Mouse (Mus musculus): ENCODE results near the gene Gm45753.
A peak's percentile ranks its signal among the peaks of the same experiment; 100 is the strongest.

The Gm45753 gene

GRCm38 (mm10) chr8:45274317-45274716 lies 33.9 kb downstream of the Gm45753 start:
- DNase-seq (ENCODE audit: low read depth, low spot score), result no peak

GRCm38 (mm10) chr8:45269056-45269455 lies 39.2 kb downstream of the Gm45753 start:
- DNase-seq (ENCODE audit: low read depth, low spot score), result no peak

GRCm38 (mm10) chr8:45268485-45268884 lies 39.8 kb downstream of the Gm45753 start:
- no peak for DNase-seq (ENCODE audit: low read depth, low spot score)

GRCm38 (mm10) chr8:45267611-45268391 lies 40.5 kb downstream of the Gm45753 start:
- DNase-seq (ENCODE audit: low read depth, low spot score), result peak; percentile 0

DNA sequence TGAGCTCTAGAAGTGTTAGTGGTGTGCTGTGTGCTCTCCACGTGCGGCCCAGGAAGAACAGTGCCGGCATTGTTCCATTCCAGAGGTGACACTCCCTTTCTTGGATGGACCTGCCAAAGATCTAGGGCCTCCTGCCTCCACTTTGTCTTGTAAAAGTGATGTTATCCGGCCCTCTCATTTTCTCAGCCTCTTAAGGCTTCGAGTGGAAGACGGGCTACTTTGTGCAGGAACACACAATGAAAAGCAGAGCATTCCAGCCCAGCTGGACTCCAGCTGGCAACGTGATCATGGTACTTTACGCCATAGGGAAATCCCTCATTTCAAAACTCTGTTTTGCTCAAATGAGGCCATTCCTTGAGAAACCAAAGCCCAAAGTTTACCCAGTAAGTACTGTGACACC lies 41.3 kb downstream of the Gm45753 start:
- DNase-seq (ENCODE audit: low read depth, low spot score), result no peak

GRCm38 (mm10) chr8:45264918-45265317 lies 43.3 kb downstream of the Gm45753 start:
- DNase-seq (ENCODE audit: low read depth, low spot score), result no peak

DNA sequence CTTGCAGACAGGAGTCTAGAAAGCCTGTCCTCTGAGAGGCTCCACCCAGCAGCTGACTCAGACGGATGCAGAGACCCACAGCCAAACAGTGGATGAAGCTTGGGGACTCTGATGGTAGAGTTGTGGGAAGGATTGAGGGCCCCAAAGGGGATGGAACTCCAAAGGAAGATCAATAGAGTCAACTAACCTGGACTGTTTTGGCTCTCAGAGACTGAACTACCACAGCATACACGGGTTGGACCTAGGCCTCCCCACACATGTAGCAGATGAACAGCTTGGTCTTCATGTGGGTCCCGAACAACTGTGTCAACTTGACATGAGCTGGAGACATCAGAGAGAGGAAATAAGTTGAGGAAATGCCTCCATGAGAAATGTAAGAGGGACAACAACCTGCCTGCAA lies 45.4 kb downstream of the Gm45753 start:
- DNase-seq (ENCODE audit: low read depth, low spot score), result no peak

- no peak for DNase-seq (ENCODE audit: low read depth, low spot score)
These were observed 46.3 kb downstream of the Gm45753 start, which contains the start of gene F11 for GRCm38 (mm10) chr8:45261920-45262319. Gene F11, minus strand, starts transcription at chr8:45262031.

DNA sequence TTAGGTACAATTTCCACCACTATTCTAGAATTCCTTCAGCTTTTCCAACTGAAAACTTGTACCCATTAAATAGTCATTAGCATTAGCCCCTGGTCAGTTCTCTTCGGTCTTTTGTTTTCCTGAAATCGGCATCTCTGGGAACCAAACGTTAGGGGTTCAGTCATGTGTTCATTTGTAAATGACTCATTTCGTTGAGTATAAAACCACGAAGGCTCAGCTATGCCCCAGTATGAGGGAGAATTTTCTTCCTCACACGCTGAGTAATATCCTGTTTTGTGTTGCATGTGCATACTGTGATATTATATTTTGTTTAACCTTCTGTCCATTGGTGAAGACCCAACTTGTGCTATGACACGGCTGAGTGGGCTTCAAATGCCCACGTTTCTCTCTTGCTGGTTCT lies 49.8 kb downstream of the Gm45753 start:
- no peak for DNase-seq (ENCODE audit: low read depth, low spot score)

DNA sequence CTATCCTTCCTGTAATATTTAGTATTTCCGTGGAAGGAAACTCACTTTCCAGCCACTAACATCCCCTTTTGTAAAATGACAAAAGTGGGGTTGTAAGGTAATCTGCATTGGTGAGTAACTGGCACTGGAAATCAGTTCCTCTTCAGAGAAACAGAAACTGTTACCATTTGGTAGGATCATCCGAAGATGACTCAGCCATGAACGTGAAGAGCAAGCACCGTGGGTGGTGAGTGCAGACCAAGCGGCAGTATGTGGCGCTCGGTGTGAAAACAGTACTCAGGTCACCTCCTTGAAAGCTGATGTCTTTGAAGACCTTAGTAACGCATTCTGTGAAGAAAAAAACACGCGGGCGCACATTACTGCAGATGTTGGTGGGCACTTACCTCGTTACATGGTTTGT lies 53.2 kb downstream of the Gm45753 start:
- DNase-seq (ENCODE audit: low read depth, low spot score), result no peak

GRCm38 (mm10) chr8:45254194-45254842 lies 53.9 kb downstream of the Gm45753 start:
- DNase-seq (ENCODE audit: low read depth, low spot score), result no peak

DNA sequence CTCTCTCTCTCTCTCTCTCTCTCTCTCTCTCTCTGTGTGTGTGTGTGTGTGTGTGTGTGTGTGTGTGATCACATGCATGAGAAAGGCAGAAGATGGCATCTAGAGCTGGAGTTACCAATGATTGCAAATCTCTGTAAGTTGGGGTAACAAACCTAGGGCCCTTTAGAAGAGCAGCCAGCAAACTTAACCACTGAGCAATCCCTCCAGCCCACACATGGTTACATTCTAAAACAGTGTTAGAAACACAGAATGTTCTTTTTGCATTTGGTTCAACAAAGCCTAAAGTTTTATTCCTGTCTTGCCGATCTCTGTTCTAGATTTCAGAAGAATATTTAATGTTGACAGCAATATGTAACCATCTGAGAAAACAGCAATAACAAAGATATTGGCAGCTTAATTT lies 54.7 kb downstream of the Gm45753 start:
- no peak for DNase-seq (ENCODE audit: low read depth, low spot score)

DNA sequence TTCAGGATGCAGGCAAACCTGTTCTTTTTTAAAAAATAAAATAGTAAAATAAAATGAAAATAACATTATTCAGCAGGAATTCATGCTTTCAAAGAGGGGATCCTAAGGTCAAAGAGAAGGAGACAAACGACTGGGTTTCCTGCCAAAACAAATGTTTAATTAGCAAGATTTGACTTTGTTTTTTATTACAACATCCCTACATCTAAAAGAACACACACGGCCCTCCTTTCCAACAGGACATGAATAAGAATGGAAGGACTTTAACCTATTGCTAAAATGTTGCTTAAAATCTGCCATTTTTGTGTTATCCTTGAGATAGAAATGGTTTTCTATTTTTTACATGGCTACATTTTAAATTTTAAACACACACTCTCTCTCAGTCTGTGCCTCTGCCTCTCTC lies 55.2 kb downstream of the Gm45753 start:
- no peak for DNase-seq (ENCODE audit: low read depth, low spot score)

- DNase-seq (ENCODE audit: low read depth, low spot score), result no peak
These were observed 62.0 kb downstream of the Gm45753 start for GRCm38 (mm10) chr8:45246307-45246706.

DNA sequence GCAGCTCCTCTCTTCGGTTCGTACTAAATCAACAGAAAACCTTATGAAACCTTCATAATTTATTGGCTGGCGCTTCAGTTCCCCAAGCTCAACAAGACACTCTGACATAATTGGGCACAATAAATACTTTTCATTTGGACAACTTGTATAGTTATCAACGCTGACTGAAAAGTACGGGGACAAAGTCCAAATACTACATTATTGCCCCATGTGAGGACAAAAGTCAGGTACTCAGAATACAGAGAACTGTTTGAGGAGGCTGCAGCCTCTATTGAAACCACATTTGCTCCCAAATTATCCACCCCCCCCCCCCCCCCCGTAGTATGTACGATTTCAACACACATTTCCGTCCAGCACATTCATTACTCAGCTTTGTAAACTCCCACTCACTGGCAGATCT lies 68.9 kb downstream of the Gm45753 start:
- no peak for DNase-seq (ENCODE audit: low read depth, low spot score)

DNA sequence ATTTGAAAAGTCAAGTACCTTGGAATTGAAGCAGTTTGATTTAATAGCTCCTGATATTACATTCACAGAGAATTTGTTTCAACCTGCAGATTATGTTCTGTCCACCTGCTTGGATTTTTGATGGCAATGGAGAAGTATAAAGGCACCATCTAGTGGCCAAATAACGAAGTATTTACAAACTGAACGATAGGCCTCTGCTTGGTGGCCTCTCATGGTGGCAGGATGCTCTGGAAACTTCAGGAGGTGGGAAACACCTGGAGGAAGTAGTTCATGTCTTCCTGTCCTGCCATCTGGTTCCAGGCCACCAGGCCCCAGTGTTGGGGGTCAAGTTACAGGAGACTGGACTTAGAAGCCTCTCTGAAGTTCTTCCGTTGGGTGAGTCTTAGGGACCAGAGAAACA lies 70.0 kb downstream of the Gm45753 start:
- DNase-seq (ENCODE audit: low read depth, low spot score), result no peak

GRCm38 (mm10) chr8:45236164-45236912 lies 71.9 kb downstream of the Gm45753 start:
- peak; percentile 5 for DNase-seq (ENCODE audit: low read depth, low spot score)

DNA sequence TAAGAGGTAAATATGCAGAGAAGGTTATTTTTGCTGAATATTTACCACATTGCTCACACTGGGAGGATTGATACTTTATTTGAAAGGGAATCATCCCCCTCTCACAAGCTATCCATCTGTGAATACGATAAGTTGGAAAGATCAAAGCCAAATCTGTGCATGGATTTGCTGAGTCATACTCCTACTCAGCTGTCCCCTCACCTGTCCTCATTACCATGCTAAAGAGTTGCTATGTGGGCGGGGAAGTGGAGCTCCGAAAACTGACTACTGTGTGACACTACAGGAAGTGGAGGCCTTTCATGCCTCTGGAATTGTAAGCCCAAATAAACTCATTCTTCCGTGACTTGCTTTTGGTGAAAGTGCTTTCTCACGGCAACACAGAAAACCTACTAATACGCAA lies 73.0 kb downstream of the Gm45753 start:
- DNase-seq (ENCODE audit: low read depth, low spot score), result no peak

GRCm38 (mm10) chr8:45233256-45233655 lies 75.0 kb downstream of the Gm45753 start:
- DNase-seq (ENCODE audit: low read depth, low spot score), result no peak

All from skeletal muscle tissue, adult 2 months (tissue).